Mouse (Mus musculus) megakaryocyte, embryonic 14.5 days (primary cell): ENCODE data around the gene Tph1.

Experiments
- FLI1 ChIP-seq: IDR thresholded peaks from 2 replicates; pipeline ENCODE4 v1.6.1; 2012; ENCODE audit warnings: low read length, inconsistent platforms, mixed read lengths
- GATA1 ChIP-seq: IDR thresholded peaks from 3 replicates; pipeline ENCODE4 v1.6.1; 2012; ENCODE audit warnings: mixed read lengths, low read length, inconsistent platforms, borderline replicate concordance

DNA sequence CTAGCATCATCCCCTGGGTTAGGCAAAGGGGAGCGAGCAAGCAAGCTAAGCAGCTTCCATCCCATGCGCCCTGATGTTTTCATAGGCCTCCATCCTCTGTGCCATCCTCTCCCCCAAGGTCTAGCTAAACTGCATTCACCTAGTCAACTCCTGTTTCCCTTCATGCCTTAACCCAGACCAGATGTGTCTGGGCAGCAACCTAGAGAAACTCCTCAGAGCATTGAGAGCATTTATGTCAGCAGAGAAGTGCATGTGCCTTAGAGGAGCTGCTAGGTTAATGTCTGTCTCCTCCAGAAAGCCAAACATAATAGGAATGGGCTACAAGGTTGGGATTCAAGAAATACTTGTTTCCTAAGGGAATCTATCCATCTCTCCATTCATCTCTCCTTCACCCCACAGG, 75.3 kb downstream of the Tph1 start:
- no peak for TF ChIP-seq GATA1
- TF ChIP-seq FLI1, result no peak
